Mouse (Mus musculus) megakaryocyte, embryonic 14.5 days (primary cell): ENCODE results near the gene Fcgr2b. TPM values are rescaled to one million over a fixed set of nuclear protein-coding genes. Genes with fewer than 3 reads are reported as not detected.
"Not testable (repeated sequence)": the region's sequence is repeated elsewhere in the genome, so short reads cannot be mapped to it uniquely, and the experiment has no call there.

Source experiments
- H3K27me3 ChIP-seq: replicated peaks from 2 replicates; pipeline ENCODE3; 2012; ENCODE audit warnings: inconsistent platforms
- H3K36me3 ChIP-seq: replicated peaks from 2 replicates; pipeline ENCODE3; 2012; ENCODE audit warnings: low read length, inconsistent platforms, mixed read lengths
- H3K4me1 ChIP-seq: 2 replicates; pipeline ENCODE4 v1.6.1; 2012; ENCODE audit warnings: inconsistent platforms
- H3K4me3 ChIP-seq: replicated peaks from 2 replicates; pipeline ENCODE3; 2012; ENCODE audit warnings: moderate library complexity, mild to moderate bottlenecking, inconsistent platforms
- H3K9me3 ChIP-seq: 2 replicates; pipeline ENCODE4 v1.6.1; 2012; ENCODE audit warnings: inconsistent platforms
- FLI1 ChIP-seq: IDR thresholded peaks from 2 replicates; pipeline ENCODE4 v1.6.1; 2012; ENCODE audit warnings: low read length, inconsistent platforms, mixed read lengths
- GATA1 ChIP-seq: IDR thresholded peaks from 3 replicates; pipeline ENCODE4 v1.6.1; 2012; ENCODE audit warnings: mixed read lengths, low read length, inconsistent platforms, borderline replicate concordance
- polyA plus RNA-seq: library from polyadenylated mRNA; stranded (reverse); fragments of >175 nt; gene quantifications from 2 replicates; pipeline ENCODE4 v1.2.3, GENCODE M21; 2012; ENCODE audit warnings: low replicate concordance; ENCODE audit not compliant: insufficient read depth

The Fcgr2b gene
- polyA plus RNA-seq, 1 experiment = 17.6 TPM

DNA sequence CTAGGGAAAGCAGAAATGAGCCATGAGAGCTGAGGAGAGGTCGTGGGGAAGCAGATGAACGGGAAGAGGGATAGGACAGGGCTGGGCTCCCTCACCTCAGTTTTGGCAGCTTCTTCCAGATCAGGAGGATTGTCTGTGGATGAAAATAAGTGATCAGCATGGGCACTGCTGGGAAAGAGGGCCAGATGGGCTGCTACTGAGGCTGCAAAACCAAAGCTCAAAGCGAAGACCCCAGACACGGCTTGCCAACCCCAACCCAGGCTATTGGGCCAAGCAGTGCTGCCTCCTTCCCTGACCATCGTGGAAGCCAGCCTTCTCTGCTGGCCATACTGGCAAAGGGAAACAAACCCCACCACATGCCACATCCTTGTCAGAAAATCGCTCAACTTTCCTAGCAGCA is 15.2 kb downstream of the Fcgr2b start:
- H3K9me3 ChIP-seq = no peaks in the 10 kb centered on the region
- H3K36me3 ChIP-seq = peaks cover 30% of the 10 kb centered on the region
- no peak overlapping the region for H3K4me3 ChIP-seq
- TF ChIP-seq GATA1 (no peak), FLI1 (no peak)
- H3K4me1 ChIP-seq = peaks cover 39% of the 10 kb centered on the region
- H3K27me3 ChIP-seq = peaks cover 6% of the 10 kb centered on the region

DNA sequence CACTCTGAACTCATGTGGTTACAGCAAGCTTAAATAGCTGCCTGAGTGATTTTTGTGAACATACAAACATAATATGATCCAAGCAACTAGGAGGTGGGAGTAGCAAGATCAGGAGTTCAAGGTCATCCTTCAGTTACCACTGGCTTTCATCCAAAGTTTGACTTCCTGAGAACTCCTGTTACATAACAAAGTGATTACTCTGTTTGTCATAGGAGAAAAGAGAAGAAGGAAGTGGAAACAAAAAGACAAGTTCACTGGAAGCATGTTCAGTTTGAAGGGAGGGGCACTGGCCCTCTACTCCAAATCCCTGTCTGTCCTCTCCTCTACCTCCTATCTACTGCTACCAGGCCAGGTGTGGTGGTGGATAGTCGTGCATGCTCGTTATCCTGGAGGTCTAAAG is 16.6 kb downstream of the Fcgr2b start:
- TF ChIP-seq GATA1 (no peak), FLI1 (no peak)
- H3K27me3 ChIP-seq = peaks cover 6% of the 10 kb centered on the region
- no peaks in the 10 kb centered on the region for H3K9me3 ChIP-seq
- H3K36me3 ChIP-seq = peaks cover 21% of the 10 kb centered on the region
- peaks cover 39% of the 10 kb centered on the region for H3K4me1 ChIP-seq
- H3K4me3 ChIP-seq = no peak overlapping the region

- H3K27me3 ChIP-seq = peaks cover 6% of the 10 kb centered on the region
- peaks cover 13% of the 10 kb centered on the region for H3K36me3 ChIP-seq
- TF ChIP-seq FLI1 (no peak), GATA1 (no peak)
- H3K9me3 ChIP-seq = no peaks in the 10 kb centered on the region
- peaks cover 43% of the 10 kb centered on the region for H3K4me1 ChIP-seq
- H3K4me3 ChIP-seq = no peak overlapping the region
These were observed 18.1 kb downstream of the Fcgr2b start for GRCm38 (mm10) chr1:170958225-170958624.

DNA sequence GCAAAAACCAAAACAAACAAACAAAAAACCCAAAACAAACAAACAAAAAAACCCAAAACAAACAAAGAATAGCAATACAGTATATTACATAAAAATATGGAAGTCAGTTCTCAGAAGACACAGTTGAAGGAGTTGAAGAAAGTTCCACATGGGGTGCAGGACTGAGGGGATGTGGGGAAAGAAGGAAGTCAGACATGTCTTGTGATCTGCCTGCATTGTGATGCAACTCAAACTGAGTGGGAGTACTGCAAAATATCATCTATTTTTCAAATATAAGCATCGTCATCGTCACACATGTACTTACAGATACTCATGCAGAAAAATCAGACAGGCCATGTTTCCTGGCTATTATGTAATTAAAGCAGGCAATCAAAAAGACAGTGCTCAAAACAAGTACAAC is 23.2 kb downstream of the Fcgr2b start:
- H3K4me1 ChIP-seq = peaks cover 38% of the 10 kb centered on the region
- H3K4me3 ChIP-seq = no peak overlapping the region
- H3K9me3 ChIP-seq = no peaks in the 10 kb centered on the region
- no peak for TF ChIP-seq FLI1
- no peak for TF ChIP-seq GATA1
- no peaks in the 10 kb centered on the region for H3K27me3 ChIP-seq
- H3K36me3 ChIP-seq = no peaks in the 10 kb centered on the region

GRCm38 (mm10) chr1:170950772-170951171 is 25.6 kb downstream of the Fcgr2b start:
- TF ChIP-seq FLI1 (no peak), GATA1 (no peak)
- H3K27me3 ChIP-seq = no peaks in the 10 kb centered on the region

DNA sequence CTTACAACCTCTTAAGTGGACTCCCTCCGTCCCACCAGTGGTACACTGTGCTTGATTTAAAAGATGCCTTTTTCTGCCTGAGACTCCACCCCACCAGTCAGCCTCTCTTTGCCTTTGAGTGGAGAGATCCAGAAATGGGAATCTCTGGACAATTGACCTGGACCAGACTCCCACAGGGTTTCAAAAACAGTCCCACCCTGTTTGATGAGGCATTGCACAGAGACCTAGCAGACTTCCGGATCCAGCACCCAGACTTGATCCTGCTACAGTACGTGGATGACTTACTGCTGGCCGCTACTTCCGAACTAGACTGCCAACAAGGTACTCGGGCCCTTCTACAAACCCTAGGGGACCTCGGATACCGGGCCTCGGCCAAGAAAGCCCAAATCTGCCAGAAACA is 31.4 kb downstream of the Fcgr2b start:
- not testable (repeated sequence) for H3K4me1 ChIP-seq, H3K9me3 ChIP-seq, H3K36me3 ChIP-seq, H3K27me3 ChIP-seq, H3K4me3 ChIP-seq

More at GRCm38 (mm10) chr1:170950772-170951171, 25.6 kb downstream of the Fcgr2b start:
- no peak overlapping the region for H3K4me3 ChIP-seq
- no peaks in the 10 kb centered on the region for H3K9me3 ChIP-seq
- peaks cover 34% of the 10 kb centered on the region for H3K4me1 ChIP-seq
- no peaks in the 10 kb centered on the region for H3K36me3 ChIP-seq

DNA sequence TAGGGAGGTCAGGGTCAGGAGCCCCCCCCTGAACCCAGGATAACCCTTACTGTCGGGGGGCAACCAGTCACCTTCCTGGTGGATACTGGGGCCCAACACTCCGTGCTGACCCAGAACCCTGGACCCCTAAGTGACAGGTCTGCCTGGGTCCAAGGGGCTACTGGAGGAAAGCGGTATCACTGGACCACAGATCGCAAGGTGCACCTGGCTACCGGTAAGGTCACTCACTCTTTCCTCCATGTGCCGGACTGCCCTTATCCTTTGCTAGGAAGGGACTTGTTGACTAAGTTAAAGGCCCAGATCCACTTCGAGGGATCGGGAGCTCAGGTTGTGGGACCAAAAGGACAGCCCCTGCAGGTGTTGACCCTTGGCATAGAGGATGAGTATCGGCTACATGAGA is 32.2 kb downstream of the Fcgr2b start:
- H3K36me3 ChIP-seq, H3K4me1 ChIP-seq, H3K9me3 ChIP-seq, H3K4me3 ChIP-seq, H3K27me3 ChIP-seq: not testable (repeated sequence)

DNA sequence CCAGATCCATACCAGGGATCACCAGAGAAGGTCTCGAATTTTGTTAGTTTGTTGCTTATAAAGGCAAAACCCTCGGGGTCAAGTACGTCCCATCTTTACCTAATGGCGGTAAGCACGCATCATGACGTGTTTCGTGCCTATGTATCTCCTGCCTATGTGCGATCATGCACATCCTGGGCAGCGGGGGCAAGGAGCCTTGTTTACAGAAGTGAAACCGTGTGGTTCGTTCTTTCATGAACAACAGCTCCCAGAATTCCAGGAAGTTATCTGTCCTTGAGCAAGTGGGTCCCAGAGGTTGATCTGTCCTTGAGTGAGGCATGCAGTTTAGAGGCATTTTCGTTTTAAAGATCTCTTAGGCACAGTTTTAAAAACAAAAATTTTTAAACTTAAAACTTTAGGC is 37.1 kb downstream of the Fcgr2b start:
- H3K9me3 ChIP-seq = peaks cover 10% of the 10 kb centered on the region

GRCm38 (mm10) chr1:170934383-170934782 is 42.0 kb downstream of the Fcgr2b start:
- Histone ChIP-seq H3K9me3 (peaks cover 10% of the 10 kb centered on the region), H3K36me3 (no peaks in the 10 kb centered on the region), H3K4me3 (no peak overlapping the region), H3K27me3 (peaks cover 2% of the 10 kb centered on the region), H3K4me1 (0 out of 2 replicates have a peak, but pooled peaks cover 5% of the 10 kb centered on the region)
- no peak for TF ChIP-seq FLI1
- no peak for TF ChIP-seq GATA1

More for the DNA sequence above, 37.1 kb downstream of the Fcgr2b start:
- no peaks in the 10 kb centered on the region for H3K36me3 ChIP-seq
- H3K4me1 ChIP-seq = 0 out of 2 replicates have a peak, but pooled peaks cover 4% of the 10 kb centered on the region
- no peaks in the 10 kb centered on the region for H3K27me3 ChIP-seq
- no peak overlapping the region for H3K4me3 ChIP-seq
- TF ChIP-seq FLI1 = no peak
- TF ChIP-seq GATA1 = no peak

DNA sequence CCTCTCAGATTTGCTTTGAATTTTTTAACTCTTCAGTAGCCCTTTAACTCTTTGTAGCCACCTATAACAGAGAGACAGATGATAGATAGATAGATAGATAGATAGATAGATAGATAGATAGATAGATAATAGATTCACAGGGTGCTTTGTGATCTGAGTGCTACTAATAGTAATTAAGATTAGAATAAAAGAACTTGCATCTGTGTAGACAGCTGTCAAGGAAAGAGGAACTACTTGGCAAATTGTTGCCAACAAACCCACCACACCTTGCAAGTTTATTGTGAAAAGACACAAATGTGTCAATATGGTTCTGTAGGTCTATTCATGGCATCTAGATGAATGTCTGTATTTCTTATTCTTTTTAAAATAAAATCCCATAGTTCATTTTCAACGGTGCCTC is 42.4 kb downstream of the Fcgr2b start:
- Histone ChIP-seq H3K9me3 (peaks cover 10% of the 10 kb centered on the region), H3K27me3 (peaks cover 2% of the 10 kb centered on the region), H3K4me1 (0 out of 2 replicates have a peak, but pooled peaks cover 5% of the 10 kb centered on the region), H3K4me3 (no peak overlapping the region), H3K36me3 (no peaks in the 10 kb centered on the region)
- TF ChIP-seq FLI1 (no peak), GATA1 (no peak)

GRCm38 (mm10) chr1:170933386-170933920 is 42.9 kb downstream of the Fcgr2b start:
- 0 out of 2 replicates have a peak, but pooled peaks cover 7% of the 10 kb centered on the region for H3K4me1 ChIP-seq
- H3K4me3 ChIP-seq = no peak overlapping the region
- peaks cover 10% of the 10 kb centered on the region for H3K9me3 ChIP-seq
- H3K36me3 ChIP-seq = no peaks in the 10 kb centered on the region
- peaks cover 2% of the 10 kb centered on the region for H3K27me3 ChIP-seq
- TF ChIP-seq GATA1 (no peak), FLI1 (no peak)
